Mouse (Mus musculus): Measurements from ENCODE around the gene Cd101. TPM values are rescaled to one million over a fixed set of nuclear protein-coding genes. Genes with fewer than 3 reads are reported as not detected.

Gene Cd101
- total RNA-seq, 1 experiment from 2014 or later: 0.18 TPM

Other genes with a start within 250 kb of the Cd101 start
- gene Vtcn1, start 204.1 kb downstream of the Cd101 start, total RNA-seq (2021): 0.71 TPM in 1 of 2 replicates, not detected in the other
- 4.9 and 5.0 TPM in 2 replicates for gene Trim45, start 107.4 kb downstream of the Cd101 start, total RNA-seq (2021)
- gene Ttf2, start 59.9 kb downstream of the Cd101 start, total RNA-seq (2021): 13.2 and 14.4 TPM in 2 replicates
- 43.5 and 45.2 TPM in 2 replicates for gene Ptgfrn, start 80.7 kb upstream of the Cd101 start, total RNA-seq (2021)